Mouse (Mus musculus): Measurements from ENCODE around the gene Igsf11. TPM values are rescaled to one million over a fixed set of nuclear protein-coding genes. Genes with fewer than 3 reads are reported as not detected.
"Not testable (repeated sequence)": the region's sequence is repeated elsewhere in the genome, so short reads cannot be mapped to it uniquely, and the experiment has no call there.

The Igsf11 gene
- polyA plus RNA-seq, 1 experiment from 2014 or later, result 1.6 TPM

GRCm38 (mm10) chr16:38980546-38980945 lies 88.1 kb downstream of the Igsf11 start:
- Histone ChIP-seq H3K9me3 (ENCODE audit: control insufficient read depth, low read depth, low read length) (no peaks in the 10 kb centered on the region), H3K27me3 (ENCODE audit: control insufficient read depth, insufficient read depth, low read length) (no peaks in the 10 kb centered on the region), H3K4me3 (ENCODE audit: low read depth, low read length) (no peak overlapping the region), H3K4me1 (ENCODE audit: control insufficient read depth, insufficient read depth, low read length) (no peaks in the 10 kb centered on the region), H3K4me2 (replicated peaks; ENCODE audit: low read depth, low read length) (no peak overlapping the region), H3K36me3 (ENCODE audit: control insufficient read depth, insufficient read depth, low read length) (no peaks in the 10 kb centered on the region), H3K27ac (ENCODE audit: low read length) (no peak overlapping the region), H3K9ac (replicated peaks; ENCODE audit: low read depth, low read length) (no peak overlapping the region)
- ATAC-seq (ENCODE audit: insufficient number of reproducible peaks, insufficient read depth, low FRiP score, low read depth), result no peak
- 55% methylated on average over 5 of the region's 5 CpGs for WGBS

DNA sequence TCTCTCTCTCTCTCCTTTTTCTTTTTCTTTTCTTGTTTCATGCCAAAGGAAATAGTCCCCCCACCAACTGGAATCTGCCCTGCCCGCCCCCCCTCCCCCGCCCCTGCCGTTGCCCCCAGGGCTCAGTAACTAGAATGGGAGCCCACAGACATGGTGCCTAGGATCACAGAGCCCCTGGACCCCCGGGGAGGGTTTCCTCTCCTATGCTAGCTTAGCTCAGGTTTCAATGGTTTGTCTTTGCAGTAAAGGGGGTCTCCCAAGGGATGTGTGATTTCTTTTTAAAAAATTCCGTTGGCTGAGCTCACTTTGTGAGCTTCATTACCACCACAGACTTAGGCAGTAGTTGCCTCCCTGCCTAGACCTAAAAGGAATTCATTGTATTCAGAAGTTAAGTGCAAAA lies 89.6 kb downstream of the Igsf11 start:
- Histone ChIP-seq H3K4me2 (replicated peaks; ENCODE audit: low read depth, low read length) (no peak overlapping the region), H3K9me3 (ENCODE audit: control insufficient read depth, low read depth, low read length) (no peaks in the 10 kb centered on the region), H3K4me1 (ENCODE audit: control insufficient read depth, insufficient read depth, low read length) (no peaks in the 10 kb centered on the region), H3K4me3 (ENCODE audit: low read depth, low read length) (no peak overlapping the region), H3K27ac (ENCODE audit: low read length) (no peak overlapping the region), H3K27me3 (ENCODE audit: control insufficient read depth, insufficient read depth, low read length) (no peaks in the 10 kb centered on the region), H3K9ac (replicated peaks; ENCODE audit: low read depth, low read length) (no peak overlapping the region), H3K36me3 (ENCODE audit: control insufficient read depth, insufficient read depth, low read length) (no peaks in the 10 kb centered on the region)
- no peak for ATAC-seq (ENCODE audit: insufficient number of reproducible peaks, insufficient read depth, low FRiP score, low read depth)
- 16% methylated on average over 5 of the region's 5 CpGs for WGBS

DNA sequence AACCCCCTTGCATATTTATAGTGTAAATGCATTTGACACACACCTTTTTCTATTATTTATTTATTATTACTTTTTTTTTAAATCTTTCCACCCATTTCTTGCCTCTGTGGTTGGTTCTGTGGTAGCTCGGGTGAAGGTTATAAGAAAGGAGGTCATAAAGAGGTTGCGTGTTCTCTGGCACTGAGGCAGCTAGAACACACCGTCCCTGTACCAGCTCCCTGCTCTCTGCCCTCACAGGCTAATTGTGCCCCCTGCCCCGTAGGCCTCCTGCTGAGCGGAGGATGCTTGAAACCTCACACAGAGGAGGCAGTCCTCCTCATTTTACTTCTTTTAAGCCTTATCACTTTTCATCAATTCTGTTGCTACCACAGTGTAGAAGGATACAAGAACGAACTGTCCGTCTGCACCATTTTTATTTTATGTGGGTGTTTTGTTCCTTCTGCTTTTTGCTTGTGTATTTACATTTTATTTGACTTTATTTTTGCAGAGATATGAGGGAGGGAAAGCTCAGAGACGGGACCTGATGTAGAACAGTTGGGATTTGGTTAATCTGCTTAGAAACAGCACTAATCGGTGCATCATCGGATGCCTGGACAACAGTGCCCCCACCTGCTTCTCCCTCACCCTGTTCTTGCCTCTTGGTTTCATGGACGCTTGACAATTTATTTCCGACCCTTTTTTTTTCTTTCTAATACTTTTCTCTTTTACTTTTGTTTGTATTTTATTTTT lies 90.2 kb downstream of the Igsf11 start:
- no peaks in the 10 kb centered on the region for H3K4me1 ChIP-seq (ENCODE audit: control insufficient read depth, insufficient read depth, low read length)
- H3K4me2 ChIP-seq (replicated peaks; ENCODE audit: low read depth, low read length), result no peak overlapping the region
- H3K4me3 ChIP-seq (ENCODE audit: low read depth, low read length), result no peak overlapping the region
- H3K9me3 ChIP-seq (ENCODE audit: control insufficient read depth, low read depth, low read length), result no peaks in the 10 kb centered on the region
- no peak for ATAC-seq (ENCODE audit: insufficient number of reproducible peaks, insufficient read depth, low FRiP score, low read depth)
- H3K27me3 ChIP-seq (ENCODE audit: control insufficient read depth, insufficient read depth, low read length), result no peaks in the 10 kb centered on the region
- no peaks in the 10 kb centered on the region for H3K36me3 ChIP-seq (ENCODE audit: control insufficient read depth, insufficient read depth, low read length)
- H3K9ac ChIP-seq (replicated peaks; ENCODE audit: low read depth, low read length), result no peak overlapping the region
- WGBS, result 45% methylated on average over 12 of the region's 12 CpGs
- H3K27ac ChIP-seq (ENCODE audit: low read length), result no peak overlapping the region

- H3K4me1 ChIP-seq (ENCODE audit: control insufficient read depth, insufficient read depth, low read length); H3K9me3 ChIP-seq (ENCODE audit: control insufficient read depth, low read depth, low read length); H3K36me3 ChIP-seq (ENCODE audit: control insufficient read depth, insufficient read depth, low read length); H3K9ac ChIP-seq (replicated peaks; ENCODE audit: low read depth, low read length); H3K27ac ChIP-seq (ENCODE audit: low read length); H3K4me3 ChIP-seq (ENCODE audit: low read depth, low read length); H3K4me2 ChIP-seq (replicated peaks; ENCODE audit: low read depth, low read length); ATAC-seq (ENCODE audit: insufficient number of reproducible peaks, insufficient read depth, low FRiP score, low read depth); H3K27me3 ChIP-seq (ENCODE audit: control insufficient read depth, insufficient read depth, low read length): not testable (repeated sequence)
- 69% methylated on average over 3 of the region's 3 CpGs for WGBS
Observed at GRCm38 (mm10) chr16:38983850-38984249, 91.4 kb downstream of the Igsf11 start.

GRCm38 (mm10) chr16:38985411-38985810 lies 92.9 kb downstream of the Igsf11 start:
- WGBS, result 49% methylated on average over 3 of the region's 3 CpGs
- Histone ChIP-seq H3K9ac (replicated peaks; ENCODE audit: low read depth, low read length) (no peak overlapping the region), H3K36me3 (ENCODE audit: control insufficient read depth, insufficient read depth, low read length) (no peaks in the 10 kb centered on the region), H3K4me1 (ENCODE audit: control insufficient read depth, insufficient read depth, low read length) (no peaks in the 10 kb centered on the region), H3K4me3 (ENCODE audit: low read depth, low read length) (no peak overlapping the region), H3K27ac (ENCODE audit: low read length) (no peak overlapping the region), H3K4me2 (replicated peaks; ENCODE audit: low read depth, low read length) (no peak overlapping the region), H3K9me3 (ENCODE audit: control insufficient read depth, low read depth, low read length) (no peaks in the 10 kb centered on the region), H3K27me3 (ENCODE audit: control insufficient read depth, insufficient read depth, low read length) (no peaks in the 10 kb centered on the region)
- ATAC-seq (ENCODE audit: insufficient number of reproducible peaks, insufficient read depth, low FRiP score, low read depth), result no peak

GRCm38 (mm10) chr16:38986410-38986809 lies 93.9 kb downstream of the Igsf11 start:
- Histone ChIP-seq H3K4me3 (ENCODE audit: low read depth, low read length) (no peak overlapping the region), H3K4me1 (ENCODE audit: control insufficient read depth, insufficient read depth, low read length) (no peaks in the 10 kb centered on the region), H3K9ac (replicated peaks; ENCODE audit: low read depth, low read length) (no peak overlapping the region), H3K27me3 (ENCODE audit: control insufficient read depth, insufficient read depth, low read length) (no peaks in the 10 kb centered on the region), H3K9me3 (ENCODE audit: control insufficient read depth, low read depth, low read length) (no peaks in the 10 kb centered on the region), H3K27ac (ENCODE audit: low read length) (no peak overlapping the region), H3K4me2 (replicated peaks; ENCODE audit: low read depth, low read length) (no peak overlapping the region), H3K36me3 (ENCODE audit: control insufficient read depth, insufficient read depth, low read length) (no peaks in the 10 kb centered on the region)
- 70% methylated on average over 2 of the region's 2 CpGs for WGBS
- ATAC-seq (ENCODE audit: insufficient number of reproducible peaks, insufficient read depth, low FRiP score, low read depth), result no peak

- no peaks in the 10 kb centered on the region for H3K36me3 ChIP-seq (ENCODE audit: control insufficient read depth, insufficient read depth, low read length)
- 90% methylated on average over 7 of the region's 7 CpGs for WGBS
- no peak overlapping the region for H3K27ac ChIP-seq (ENCODE audit: low read length)
- no peaks in the 10 kb centered on the region for H3K9me3 ChIP-seq (ENCODE audit: control insufficient read depth, low read depth, low read length)
- H3K4me1 ChIP-seq (ENCODE audit: control insufficient read depth, insufficient read depth, low read length), result no peaks in the 10 kb centered on the region
- H3K9ac ChIP-seq (replicated peaks; ENCODE audit: low read depth, low read length), result no peak overlapping the region
- H3K27me3 ChIP-seq (ENCODE audit: control insufficient read depth, insufficient read depth, low read length), result no peaks in the 10 kb centered on the region
- no peak overlapping the region for H3K4me2 ChIP-seq (replicated peaks; ENCODE audit: low read depth, low read length)
- ATAC-seq (ENCODE audit: insufficient number of reproducible peaks, insufficient read depth, low FRiP score, low read depth), result no peak
- H3K4me3 ChIP-seq (ENCODE audit: low read depth, low read length), result no peak overlapping the region
Observed at GRCm38 (mm10) chr16:38993711-38994110, 101.2 kb downstream of the Igsf11 start.

DNA sequence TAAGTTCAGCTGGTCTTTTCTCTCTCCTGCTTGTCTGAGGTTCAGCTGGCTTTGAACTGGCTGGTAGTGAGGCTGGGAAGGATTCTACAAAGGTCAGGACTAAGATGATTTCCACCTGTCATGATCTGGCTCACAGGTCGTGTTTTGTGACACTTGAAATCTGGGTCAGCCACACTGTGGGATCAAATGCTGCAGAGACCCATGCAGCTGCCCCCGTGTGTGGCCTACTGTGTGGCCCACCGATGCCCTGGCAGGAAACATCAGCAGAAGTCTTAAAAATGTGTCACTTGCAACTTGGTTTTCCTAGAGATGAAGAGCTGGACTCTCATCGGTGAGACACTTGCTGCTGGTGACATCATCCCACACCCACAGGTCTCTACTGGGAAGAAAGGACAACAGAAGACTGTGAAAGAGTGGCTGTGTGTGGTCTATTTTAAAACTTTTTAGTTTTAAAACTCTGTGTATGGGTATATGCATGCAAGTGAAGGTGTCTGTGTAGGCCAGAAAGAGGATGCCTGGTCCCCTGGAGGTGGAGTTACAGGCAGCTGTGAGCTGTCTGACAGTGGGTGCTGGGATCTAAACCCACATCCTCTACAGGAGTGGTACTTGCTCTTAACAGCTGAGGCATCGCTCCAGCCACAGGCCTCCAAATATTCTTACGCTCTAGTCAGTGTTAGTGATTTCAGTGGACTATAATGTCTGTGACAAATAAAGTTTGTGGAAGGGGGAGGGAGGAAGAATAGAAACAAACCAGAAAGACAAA lies 106.2 kb downstream of the Igsf11 start:
- H3K27me3 ChIP-seq (ENCODE audit: control insufficient read depth, insufficient read depth, low read length), result no peaks in the 10 kb centered on the region
- WGBS, result 83% methylated on average over 6 of the region's 6 CpGs

More for the DNA sequence above, 106.2 kb downstream of the Igsf11 start:
- H3K4me1 ChIP-seq (ENCODE audit: control insufficient read depth, insufficient read depth, low read length), result no peaks in the 10 kb centered on the region
- H3K27ac ChIP-seq (ENCODE audit: low read length), result no peak overlapping the region
- H3K36me3 ChIP-seq (ENCODE audit: control insufficient read depth, insufficient read depth, low read length), result no peaks in the 10 kb centered on the region
- no peak for ATAC-seq (ENCODE audit: insufficient number of reproducible peaks, insufficient read depth, low FRiP score, low read depth)
- no peak overlapping the region for H3K4me3 ChIP-seq (ENCODE audit: low read depth, low read length)
- H3K4me2 ChIP-seq (replicated peaks; ENCODE audit: low read depth, low read length), result no peak overlapping the region
- no peaks in the 10 kb centered on the region for H3K9me3 ChIP-seq (ENCODE audit: control insufficient read depth, low read depth, low read length)
- H3K9ac ChIP-seq (replicated peaks; ENCODE audit: low read depth, low read length), result no peak overlapping the region
